Mouse (Mus musculus): ENCODE results near the gene Neu1.

- no peak for TF ChIP-seq GATA1 (IDR thresholded peaks at IDR 0.05; ENCODE audit: borderline replicate concordance, low read length)
- TF ChIP-seq CTCF (IDR thresholded peaks at IDR 0.05; ENCODE audit: low read depth, low read length): no peak
- TF ChIP-seq TAL1 (conservative IDR thresholded peaks at IDR 0.05; ENCODE audit: low read depth, low read length): no peak
These were observed 45.4 kb upstream of the Neu1 start for GRCm38 (mm10) chr17:34885615-34886014.
